Mouse (Mus musculus): ENCODE data around the gene Gm17361. TPM values are rescaled to one million over a fixed set of nuclear protein-coding genes. Genes with fewer than 3 reads are reported as not detected.
"Not testable (repeated sequence)": the region's sequence is repeated elsewhere in the genome, so short reads cannot be mapped to it uniquely, and the experiment has no call there.

Gene Gm17361
- not detected in 2 replicates for polyA plus RNA-seq (2012; rRNA removed)
- not detected in 2 replicates for polyA plus RNA-seq (2014; fragmentation: Nextera tagmentation; extraction: Ambion mirVana)

DNA sequence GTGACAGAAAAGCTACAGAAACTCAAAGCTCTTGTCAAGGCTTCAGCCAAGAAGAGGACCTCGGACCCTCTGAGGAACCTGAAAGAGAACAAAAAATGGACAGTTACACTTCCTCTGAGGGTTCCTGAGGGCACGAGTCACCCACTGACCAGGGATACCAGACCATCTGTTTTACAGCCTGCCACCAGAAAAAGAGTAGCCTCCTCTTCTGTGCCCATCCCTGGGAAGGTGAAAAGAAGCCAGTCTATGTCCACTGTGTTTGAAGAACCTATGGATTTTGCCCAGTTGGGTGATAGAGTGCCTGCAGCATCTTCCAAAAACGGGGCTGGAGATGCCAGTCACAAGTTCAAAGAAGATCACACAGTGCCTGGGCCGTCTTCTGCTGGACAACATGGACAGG, at the start of gene Gm17361:
Gm17361 (plus strand) TSS at position 301 of the 400 bp plus-strand sequence.
- H3K4me3 ChIP-seq (replicated peaks; ENCODE audit: low read length); H3K4me2 ChIP-seq (replicated peaks; ENCODE audit: low read depth, low read length, severe bottlenecking); H3K27ac ChIP-seq (replicated peaks; ENCODE audit: low read depth, low read length); H3K4me1 ChIP-seq (ENCODE audit: control insufficient read depth, insufficient read depth, low read length); H3K27me3 ChIP-seq (ENCODE audit: control insufficient read depth, insufficient read depth, low read length); DNase-seq (ENCODE audit: low spot score); H3K9ac ChIP-seq (ENCODE audit: low read depth, low read length, severe bottlenecking); H3K36me3 ChIP-seq (ENCODE audit: control insufficient read depth, insufficient read depth, low read length); ATAC-seq (ENCODE audit: low FRiP score, low read depth); H3K9me3 ChIP-seq (ENCODE audit: control insufficient read depth, low read length): not testable (repeated sequence)
- no CpG with 5 or more reads among the region's 4 CpGs for WGBS
